Mouse (Mus musculus) C2C12 (cell line): ENCODE results near the gene Smim5.

Experiments
- CEBPB ChIP-seq: IDR thresholded peaks from one replicate; pipeline ENCODE4 v1.6.1; 2011; ENCODE audit warnings: low read depth, mild to moderate bottlenecking, control low read depth, moderate library complexity
- CTCF ChIP-seq: IDR thresholded peaks from one replicate; pipeline ENCODE4 v1.5.1; 2011; ENCODE audit not compliant: control insufficient read depth, insufficient read depth, insufficient read length
- MAX ChIP-seq: IDR thresholded peaks from one replicate; pipeline ENCODE4 v1.6.1; 2011; ENCODE audit warnings: mild to moderate bottlenecking, control low read depth
- MYOD1 ChIP-seq: IDR thresholded peaks from one replicate; pipeline ENCODE4 v1.6.1; 2011; ENCODE audit warnings: low read depth; ENCODE audit not compliant: control insufficient read depth, insufficient read length
- USF1 ChIP-seq: IDR thresholded peaks from one replicate; pipeline ENCODE4 v1.6.1; 2011; ENCODE audit warnings: low read depth, mild to moderate bottlenecking, control low read depth, moderate library complexity

GRCm38 (mm10) chr11:115948316-115948715 lies 48.5 kb downstream of the Smim5 start:
- TF ChIP-seq CTCF (no peak), MAX (no peak), CEBPB (no peak), USF1 (no peak), MYOD1 (no peak)
